Mouse (Mus musculus) layer of hippocampus, adult 9-10 months (tissue): ENCODE results near the gene Sptbn2.
"Not testable (repeated sequence)": the region's sequence is repeated elsewhere in the genome, so short reads cannot be mapped to it uniquely, and the experiment has no call there.

Source experiments
- DNase-seq: peaks from one replicate; pipeline ENCODE4 v3.0.0; 2022; ENCODE audit warnings: low spot score

Sptbn2 gene

GRCm38 (mm10) chr19:4729186-4729585 lies 18.2 kb downstream of the Sptbn2 start:
- no peak for DNase-seq

DNA sequence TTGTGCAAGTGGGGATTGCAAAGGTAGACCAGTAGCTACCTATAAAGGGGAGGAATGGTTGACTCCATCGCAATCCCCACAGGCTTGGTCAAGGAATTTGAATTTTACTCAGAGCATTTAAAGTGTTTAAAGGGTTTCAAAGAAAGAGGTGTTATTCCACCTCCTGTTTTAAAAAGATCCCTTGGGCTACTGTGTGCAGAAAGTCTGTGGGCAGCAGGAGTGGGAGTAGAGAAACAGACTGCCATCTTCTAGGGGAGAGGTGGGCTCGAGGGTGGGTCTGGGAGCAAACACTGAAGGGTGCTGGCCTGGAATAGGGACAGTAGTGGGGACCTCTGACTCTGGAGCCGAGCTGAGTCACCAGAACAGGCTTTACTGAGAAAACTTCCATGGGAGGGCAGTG lies 22.1 kb downstream of the Sptbn2 start:
- no peak for DNase-seq

- DNase-seq: no peak
Observed at GRCm38 (mm10) chr19:4737866-4738265, 26.9 kb downstream of the Sptbn2 start.

- DNase-seq: no peak
Observed at GRCm38 (mm10) chr19:4739053-4739452, 28.1 kb downstream of the Sptbn2 start.

GRCm38 (mm10) chr19:4739762-4740161 lies 28.8 kb downstream of the Sptbn2 start:
- no peak for DNase-seq

DNA sequence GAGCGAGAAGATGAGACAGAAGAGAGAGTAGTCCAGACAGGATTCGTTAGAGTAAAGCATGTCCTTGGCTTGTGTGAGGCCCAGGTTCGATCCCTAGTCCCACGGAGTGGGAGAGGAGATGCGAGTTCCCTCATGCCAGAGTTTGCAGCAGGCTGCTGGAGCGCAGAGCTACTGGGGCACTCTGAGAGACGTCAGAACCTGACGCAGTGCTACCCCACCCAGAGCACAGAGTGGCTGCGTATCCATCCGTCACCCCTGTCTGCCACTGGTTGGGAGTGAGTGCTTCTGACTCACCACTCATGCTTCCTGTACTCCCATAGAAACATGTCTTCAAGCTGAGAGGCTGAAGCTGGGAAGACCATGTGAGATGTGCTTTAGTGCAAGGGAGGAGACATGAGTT lies 30.5 kb downstream of the Sptbn2 start:
- DNase-seq: no peak

DNA sequence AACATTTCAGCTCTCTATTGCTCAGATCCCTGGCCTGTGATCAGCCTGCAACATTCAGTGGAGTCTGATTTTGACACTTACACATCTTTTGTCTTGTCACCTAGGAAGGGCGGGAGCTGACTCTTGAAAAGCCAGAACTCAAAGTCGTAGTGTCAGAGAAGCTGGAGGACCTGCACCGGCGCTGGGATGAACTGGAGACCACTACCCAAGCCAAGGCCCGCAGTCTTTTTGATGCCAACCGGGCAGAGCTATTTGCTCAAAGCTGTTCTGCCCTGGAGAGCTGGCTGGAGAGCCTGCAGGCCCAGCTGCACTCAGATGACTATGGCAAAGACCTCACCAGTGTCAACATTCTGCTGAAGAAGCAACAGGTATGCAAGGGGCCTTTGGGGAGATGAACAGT lies 31.3 kb downstream of the Sptbn2 start:
- DNase-seq: no peak

DNA sequence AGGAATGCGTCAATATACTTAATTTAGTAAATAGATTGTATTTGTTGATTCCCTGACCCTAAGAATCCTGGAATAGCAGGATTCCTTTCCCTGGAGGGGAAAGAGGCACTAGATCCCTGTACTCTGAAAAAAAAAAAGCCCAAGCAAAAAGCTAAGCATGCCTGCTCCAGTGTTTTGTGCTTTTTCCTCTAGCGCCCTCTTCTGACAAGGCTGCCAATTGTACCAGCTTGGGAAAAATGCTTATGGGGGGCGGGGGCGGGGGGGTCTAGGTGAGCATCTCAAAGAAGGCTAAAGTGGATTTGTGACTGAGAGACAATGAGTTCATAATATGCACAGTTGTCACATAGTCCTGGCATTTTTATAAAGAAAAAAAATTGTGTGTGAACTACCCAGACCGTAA lies 32.6 kb downstream of the Sptbn2 start:
- no peak for DNase-seq

- DNase-seq: no peak
Observed at GRCm38 (mm10) chr19:4744026-4744425, 33.1 kb downstream of the Sptbn2 start.

DNA sequence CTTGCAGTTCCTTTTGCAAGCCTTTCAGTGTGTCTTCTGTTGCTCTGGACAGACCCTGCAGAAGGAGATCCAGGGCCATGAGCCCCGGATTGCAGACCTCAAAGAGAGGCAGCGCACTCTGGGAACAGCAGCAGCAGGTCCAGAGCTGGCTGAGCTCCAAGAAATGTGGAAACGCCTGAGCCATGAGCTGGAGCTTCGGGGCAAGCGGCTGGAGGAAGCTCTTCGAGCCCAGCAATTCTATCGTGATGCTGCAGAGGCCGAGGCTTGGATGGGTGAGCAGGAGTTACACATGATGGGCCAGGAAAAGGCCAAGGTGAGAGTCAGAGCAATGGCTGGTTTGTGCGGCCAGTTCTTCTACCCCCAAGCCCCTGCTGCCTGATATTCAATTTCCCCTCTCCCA lies 34.1 kb downstream of the Sptbn2 start:
- no peak for DNase-seq

DNA sequence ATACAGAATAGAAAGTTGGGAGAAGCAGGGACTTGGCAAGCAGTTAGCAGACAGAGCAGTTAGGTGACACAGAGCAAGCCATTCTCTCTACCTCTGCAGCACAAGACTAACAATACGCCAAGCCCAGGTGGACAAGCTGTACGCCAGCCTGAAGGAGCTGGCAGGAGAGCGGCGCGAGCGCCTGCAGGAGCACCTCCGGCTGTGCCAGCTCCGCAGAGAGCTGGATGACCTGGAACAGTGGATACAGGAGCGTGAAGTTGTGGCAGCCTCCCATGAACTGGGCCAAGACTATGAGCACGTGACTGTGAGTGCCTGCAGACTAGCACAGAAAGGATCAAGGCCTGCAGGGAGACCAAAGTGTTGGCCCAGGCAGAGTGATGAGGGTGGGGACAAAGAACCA lies 34.7 kb downstream of the Sptbn2 start:
- DNase-seq: no peak

DNA sequence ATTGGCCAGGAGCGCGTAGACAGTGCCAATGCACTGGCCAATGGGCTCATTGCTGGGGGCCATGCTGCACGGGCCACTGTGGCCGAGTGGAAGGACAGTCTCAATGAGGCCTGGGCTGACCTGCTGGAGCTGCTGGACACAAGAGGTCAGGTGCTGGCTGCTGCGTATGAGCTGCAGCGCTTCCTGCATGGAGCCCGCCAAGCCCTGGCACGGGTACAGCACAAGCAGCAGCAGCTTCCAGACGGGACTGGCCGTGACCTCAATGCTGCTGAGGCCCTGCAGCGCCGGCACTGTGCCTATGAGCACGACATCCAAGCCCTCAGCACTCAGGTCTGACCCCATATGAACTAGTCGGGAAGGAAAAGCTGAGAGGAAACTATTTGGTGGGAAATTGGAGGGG lies 35.6 kb downstream of the Sptbn2 start:
- DNase-seq: no peak

DNA sequence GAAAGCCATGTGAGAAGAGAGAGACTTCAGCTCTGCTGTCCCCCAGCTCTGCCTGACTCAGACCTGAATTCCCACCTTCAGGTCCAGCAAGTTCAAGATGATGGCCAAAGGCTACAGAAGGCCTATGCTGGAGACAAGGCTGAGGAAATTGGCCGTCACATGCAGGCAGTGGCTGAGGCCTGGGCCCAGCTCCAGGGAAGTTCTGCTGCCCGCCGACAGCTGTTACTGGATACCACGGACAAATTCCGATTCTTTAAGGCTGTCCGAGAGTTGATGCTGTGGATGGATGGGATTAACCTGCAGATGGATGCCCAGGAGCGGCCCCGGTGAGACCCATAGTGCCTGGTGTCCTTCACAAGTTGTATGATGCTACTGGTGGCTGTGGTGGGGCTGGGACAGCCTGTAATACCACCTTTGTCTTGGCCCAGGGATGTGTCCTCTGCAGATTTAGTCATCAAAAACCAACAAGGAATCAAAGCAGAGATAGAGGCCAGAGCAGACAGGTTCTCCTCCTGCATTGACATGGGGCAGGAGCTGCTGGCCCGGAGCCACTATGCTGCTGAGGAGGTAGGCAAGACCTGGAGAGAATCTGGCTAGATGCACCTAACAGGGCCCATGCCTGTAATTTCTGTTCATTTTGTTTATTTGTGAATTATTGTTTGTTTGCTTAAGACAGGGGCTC lies 36.8 kb downstream of the Sptbn2 start:
- no peak for DNase-seq

DNA sequence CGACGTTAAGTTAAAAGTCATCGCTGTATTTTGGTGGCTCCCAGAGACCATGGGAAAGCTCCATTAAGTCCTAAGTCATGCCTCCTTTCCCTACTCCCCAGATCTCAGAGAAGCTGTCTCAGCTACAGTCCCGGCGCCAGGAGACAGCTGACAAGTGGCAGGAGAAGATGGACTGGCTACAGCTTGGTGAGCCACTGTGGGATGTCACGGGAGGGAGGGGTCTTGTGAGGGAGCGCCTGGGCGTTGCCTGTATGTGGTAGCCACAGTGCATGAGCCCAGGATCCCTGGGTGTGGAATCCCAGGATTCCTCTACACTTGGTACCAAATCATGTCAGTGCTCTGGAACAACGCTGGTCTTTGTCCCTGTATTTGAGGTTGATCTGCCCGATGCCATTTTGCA lies 37.5 kb downstream of the Sptbn2 start:
- DNase-seq: no peak

DNA sequence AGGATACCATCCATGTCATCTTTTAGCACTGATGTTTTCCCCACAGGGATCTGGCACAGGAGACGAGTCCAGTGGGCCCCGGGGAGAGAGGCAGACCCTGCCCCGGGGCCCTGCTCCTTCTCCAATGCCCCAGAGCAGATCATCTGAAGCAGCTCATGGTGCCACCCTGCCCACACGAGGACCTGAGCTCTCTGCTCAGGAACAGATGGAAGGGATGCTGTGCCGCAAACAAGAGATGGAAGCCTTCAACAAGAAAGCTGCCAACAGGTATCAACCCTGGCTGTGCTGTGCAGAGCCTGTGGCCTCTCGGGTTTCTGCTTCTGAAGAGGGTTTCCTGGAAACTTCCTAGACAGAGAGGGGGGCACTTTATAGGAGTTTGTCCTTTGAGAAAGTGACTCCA lies 39.0 kb downstream of the Sptbn2 start:
- no peak for DNase-seq

GRCm38 (mm10) chr19:4755565-4756192 lies 44.7 kb downstream of the Sptbn2 start:
- DNase-seq: peak; percentile 95

DNA sequence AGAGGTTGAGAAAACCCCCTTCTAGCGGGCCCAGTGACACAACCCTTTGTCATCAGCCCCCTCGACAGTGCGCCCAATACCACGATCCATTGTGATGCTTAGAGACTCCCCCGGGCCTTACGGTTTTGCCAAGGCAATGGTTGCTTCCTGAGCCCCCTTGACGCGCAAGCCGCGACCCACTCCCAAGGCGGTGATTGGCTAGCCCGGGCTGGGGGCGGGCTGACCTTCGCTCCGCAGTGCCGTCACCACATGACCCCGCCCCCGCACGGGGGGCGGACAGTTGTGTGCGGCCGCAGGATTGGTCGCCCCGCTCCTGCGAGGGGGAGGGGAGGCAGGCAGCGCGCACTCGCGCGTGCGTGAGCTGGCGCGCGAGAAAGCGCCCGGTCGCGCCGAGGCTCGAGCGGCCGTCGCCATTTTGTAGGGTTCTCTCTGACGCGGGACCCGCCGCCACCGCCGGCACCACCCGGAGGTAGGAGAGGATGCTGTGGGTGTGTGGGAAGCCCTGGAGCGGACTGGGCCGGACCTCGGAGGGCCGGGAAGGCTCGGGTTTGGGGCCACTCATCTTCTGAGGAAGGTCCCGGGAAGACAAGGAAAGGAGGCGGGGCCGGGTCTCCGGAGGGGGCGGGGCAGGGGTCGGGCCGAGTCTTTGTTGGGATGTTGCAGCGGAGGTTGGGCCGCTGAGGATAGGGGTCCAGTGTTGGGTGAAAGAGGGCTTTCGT lies 45.4 kb downstream of the Sptbn2 start, which contains the start of gene Rbm4b:
Rbm4b (plus strand) TSS at position 305 of the 719 bp plus-strand sequence.
- peak; percentile 90 for DNase-seq

DNA sequence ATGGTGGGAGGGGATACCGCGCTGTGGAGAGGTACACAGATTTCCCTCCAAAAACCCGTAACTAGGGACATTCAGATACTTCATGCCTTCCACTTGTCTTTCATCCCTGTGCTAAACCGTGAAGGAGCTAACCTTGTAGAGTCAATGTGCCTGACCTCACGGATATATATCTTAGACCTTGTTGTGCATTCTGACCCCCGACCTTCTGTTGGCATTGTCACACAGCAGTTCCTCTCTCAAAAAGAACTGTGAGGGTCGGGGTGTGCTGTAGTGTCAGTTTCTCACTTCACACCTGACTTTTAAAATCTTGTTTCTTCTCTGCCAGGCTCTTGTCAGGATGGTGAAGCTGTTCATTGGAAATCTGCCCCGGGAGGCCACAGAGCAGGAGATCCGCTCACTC lies 46.0 kb downstream of the Sptbn2 start:
- no peak for DNase-seq

GRCm38 (mm10) chr19:4760544-4760943 lies 49.6 kb downstream of the Sptbn2 start:
- DNase-seq: not testable (repeated sequence)

DNA sequence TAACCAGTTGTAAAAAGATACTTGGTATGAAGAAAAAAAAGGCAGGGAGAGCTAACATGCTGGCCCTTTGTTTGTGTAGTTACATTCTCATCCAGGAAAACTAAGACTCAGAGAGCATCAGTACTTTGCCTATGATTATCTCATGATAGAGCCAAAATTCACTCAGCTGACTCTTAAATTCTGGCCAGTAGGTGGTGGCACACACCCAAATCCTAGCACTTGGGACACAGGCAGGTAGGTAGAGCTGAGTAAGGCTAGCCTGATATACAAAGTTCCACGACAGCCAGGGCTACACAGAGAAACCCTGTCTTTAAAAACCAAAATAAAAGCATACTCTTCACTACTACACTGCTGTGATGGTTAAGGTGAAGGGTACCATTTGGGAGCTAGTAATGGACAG lies 51.9 kb downstream of the Sptbn2 start:
- DNase-seq: no peak

DNA sequence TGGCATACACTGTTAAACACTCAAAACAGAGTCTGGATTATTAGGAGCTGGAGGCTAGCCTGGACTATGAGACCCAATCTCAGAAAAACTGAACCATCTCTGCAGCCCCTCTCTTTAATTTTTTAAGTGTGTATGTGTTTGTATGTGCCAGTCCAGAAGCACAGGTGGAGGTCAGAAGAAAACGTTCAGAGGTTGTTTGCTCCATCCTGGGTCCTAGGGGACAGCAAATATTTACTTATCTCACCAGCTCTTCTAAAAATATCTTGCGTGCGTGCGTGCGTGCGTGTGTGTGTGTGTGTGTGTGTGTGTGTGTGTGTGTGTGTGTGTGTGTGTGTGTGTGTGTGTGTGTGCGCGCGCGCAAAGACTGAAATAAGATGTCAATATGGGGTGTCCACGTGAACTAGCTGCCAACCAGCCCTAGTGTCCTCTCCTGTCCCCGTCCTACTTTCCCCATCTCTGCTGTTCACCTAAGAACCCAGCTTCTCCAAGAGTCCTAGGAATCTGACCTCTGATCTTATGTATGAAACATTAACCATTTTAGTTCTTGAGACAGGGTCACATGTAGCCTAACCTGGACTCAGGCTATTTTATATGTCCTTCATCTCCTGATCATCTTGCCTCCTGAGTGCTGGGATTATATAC lies 56.7 kb downstream of the Sptbn2 start:
- no peak for DNase-seq

- no peak for DNase-seq
Observed at GRCm38 (mm10) chr19:4772785-4773184, 61.8 kb downstream of the Sptbn2 start.

- DNase-seq: no peak
Observed at GRCm38 (mm10) chr19:4782891-4783290, 71.9 kb downstream of the Sptbn2 start.
